Mouse (Mus musculus): ENCODE results near the gene Tmcc1.
"Not testable (repeated sequence)": the region's sequence is repeated elsewhere in the genome, so short reads cannot be mapped to it uniquely, and the experiment has no call there.

Tmcc1 gene

GRCm38 (mm10) chr6:116193394-116194393 is at the start of gene Tmcc1:
TSS of gene Tmcc1 (minus strand) at chr6:116193486.
- peak; percentile 98 for DNase-seq (ENCODE audit: low read depth, low spot score)

DNA sequence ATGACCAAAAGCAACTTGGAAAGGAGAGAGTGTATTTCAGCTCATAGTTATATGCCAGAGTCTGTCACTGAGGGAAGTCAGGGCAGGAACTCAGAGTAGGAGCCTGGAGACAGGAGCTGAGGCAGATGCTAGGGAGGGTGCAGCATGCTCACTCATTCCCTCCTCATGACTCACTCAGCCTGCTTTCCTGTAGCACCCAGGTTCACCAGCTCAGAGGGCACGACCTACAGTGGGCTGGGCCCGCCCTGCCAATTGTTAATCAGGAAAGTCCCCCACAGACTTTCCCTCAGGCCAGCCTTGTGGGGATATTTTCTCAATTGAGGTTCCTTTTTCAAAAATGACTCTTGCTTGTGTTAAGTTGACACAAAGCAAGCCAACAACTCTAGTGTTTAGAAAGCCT is 47.1 kb upstream of the Tmcc1 start:
- DNase-seq (ENCODE audit: low read depth, low spot score): no peak

- DNase-seq (ENCODE audit: low read depth, low spot score): peak; percentile 42
Observed at GRCm38 (mm10) chr6:116238083-116238482, 44.8 kb upstream of the Tmcc1 start.

- peak; percentile 39 for DNase-seq (ENCODE audit: low read depth, low spot score)
Observed at GRCm38 (mm10) chr6:116235336-116235735, 42.0 kb upstream of the Tmcc1 start.

GRCm38 (mm10) chr6:116234821-116235220 is 41.5 kb upstream of the Tmcc1 start:
- not testable (repeated sequence) for DNase-seq (ENCODE audit: low read depth, low spot score)

DNA sequence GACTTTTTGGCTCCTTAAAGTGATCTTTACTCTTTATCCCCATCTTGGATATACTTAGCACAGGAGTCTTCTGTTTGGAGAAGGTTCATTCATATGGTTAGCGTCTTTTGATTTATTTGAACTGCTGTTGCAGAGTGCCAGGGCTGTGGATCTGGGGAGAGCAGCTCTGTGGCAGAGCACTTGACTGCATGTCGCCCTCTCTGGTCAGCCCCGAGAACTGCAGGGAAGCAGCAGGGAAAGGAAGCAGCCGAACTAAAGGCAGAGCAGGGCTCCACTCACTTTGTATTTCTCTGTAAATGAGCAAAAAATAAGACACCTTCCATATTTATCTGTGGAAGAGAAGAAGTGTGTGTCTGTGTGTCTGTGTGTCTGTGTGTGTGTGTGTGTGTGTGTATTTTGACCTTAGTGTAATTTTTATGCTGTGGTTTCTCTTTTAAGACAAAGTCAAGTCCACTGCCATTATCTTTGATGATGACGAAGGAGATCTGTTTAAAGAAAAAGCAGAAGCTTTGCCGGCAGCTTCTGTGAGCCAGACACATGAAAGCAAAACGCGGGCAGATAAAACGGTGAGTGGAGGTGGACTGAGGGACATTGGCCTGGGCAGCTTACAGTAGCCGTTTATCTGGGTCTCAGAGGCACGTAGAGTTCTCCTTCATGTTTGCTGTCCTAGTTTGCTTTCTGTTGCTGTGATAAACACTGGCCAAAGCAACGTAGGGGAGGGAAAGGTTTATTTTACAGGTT is 35.7 kb upstream of the Tmcc1 start:
- peak; percentile 87 for DNase-seq (ENCODE audit: low read depth, low spot score)

DNA sequence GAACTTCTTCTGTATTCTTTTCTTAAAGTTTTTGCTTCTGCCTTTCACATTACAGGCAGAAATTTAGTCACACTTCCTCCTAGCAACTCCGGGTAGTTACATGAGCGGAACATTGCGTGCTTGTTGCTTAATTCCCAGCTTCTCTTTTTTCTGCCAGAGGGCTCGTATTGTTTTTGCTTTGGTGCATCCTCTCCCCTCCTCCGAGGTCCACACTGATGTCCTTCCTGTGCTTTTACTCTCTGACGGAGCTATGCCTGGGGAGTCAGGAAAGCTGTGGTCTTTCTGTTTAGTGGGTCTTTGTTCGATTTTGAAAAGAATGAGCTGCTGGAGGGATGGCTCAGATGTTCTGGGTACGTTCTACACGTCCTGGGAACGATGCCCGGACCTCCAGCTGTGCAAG is 34.5 kb upstream of the Tmcc1 start:
- peak; percentile 32 for DNase-seq (ENCODE audit: low read depth, low spot score)

- peak; percentile 97 for DNase-seq (ENCODE audit: low read depth, low spot score)
Observed at GRCm38 (mm10) chr6:116207729-116208534, 14.6 kb upstream of the Tmcc1 start, which contains the start of gene Washc2. TSS of gene Washc2 (plus strand) at chr6:116208038.

DNA sequence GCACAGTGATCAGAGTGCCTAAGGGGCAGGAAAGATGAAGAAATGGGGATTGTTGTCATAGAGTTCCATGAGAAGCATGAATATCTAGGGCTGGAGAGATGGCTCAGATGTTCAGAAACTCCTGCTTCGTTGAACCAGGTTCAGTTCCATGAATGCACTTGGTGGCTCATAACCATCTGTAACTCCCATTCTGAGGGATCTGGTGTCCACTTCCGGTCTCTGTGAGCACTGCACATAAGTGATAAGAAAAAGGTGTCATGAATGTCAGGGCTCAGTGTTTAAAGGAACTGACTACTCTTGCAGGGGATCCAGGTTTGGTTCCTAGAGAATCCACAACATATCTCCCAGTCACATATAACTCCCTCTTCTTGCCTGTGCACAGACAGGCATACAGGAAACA is 6.4 kb upstream of the Tmcc1 start:
- no peak for DNase-seq (ENCODE audit: low read depth, low spot score)

DNA sequence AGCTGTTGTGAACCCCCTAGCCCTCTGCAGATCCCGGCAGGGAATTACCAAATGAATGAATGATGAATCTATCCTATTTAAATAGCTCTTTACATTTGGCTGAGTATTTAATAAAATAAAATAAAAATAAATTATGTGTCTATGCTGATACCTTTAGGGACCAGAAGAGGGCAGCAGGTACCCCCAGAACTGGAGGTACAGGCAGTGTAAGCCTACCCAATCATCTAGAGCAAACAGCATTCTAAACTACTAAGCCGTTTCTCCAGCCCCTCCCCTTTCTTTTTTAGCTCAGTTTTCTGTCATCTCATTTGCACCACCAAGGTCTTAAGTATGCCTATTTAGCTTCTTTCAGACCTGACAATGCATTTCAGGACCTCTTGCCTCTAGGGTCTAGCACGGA is 4.9 kb upstream of the Tmcc1 start:
- peak; percentile 61 for DNase-seq (ENCODE audit: low read depth, low spot score)

GRCm38 (mm10) chr6:116195811-116196210 is 2.5 kb upstream of the Tmcc1 start:
- no peak for DNase-seq (ENCODE audit: low read depth, low spot score)

DNA sequence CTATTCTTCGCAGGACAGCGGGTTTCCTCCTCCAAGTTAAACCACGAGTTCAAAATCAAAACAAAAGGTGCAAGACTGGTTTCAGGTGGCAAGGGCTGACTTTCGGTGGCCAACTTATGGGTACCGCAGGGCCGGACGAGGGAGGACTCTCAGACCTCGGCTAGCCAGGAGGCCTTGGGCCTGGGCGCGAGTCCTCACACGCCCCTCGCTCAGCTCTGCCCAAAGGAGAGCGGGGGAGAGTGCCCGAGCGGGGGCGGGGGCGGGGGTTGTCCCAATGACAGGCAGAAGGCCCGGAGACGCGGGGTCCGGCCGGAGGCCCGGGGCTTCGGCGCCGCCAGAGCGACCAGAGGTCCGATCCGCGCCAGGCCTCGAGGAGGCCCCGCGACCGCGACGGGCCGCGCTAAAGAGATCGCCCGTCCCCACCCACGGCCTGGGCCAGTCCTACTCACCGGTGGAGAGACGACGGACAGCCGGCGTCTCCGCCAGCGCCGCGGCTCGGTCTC is 426 bp downstream of the Tmcc1 start:
- no peak for DNase-seq (ENCODE audit: low read depth, low spot score)

GRCm38 (mm10) chr6:116189417-116189816 is 3.9 kb downstream of the Tmcc1 start:
- no peak for DNase-seq (ENCODE audit: low read depth, low spot score)

DNA sequence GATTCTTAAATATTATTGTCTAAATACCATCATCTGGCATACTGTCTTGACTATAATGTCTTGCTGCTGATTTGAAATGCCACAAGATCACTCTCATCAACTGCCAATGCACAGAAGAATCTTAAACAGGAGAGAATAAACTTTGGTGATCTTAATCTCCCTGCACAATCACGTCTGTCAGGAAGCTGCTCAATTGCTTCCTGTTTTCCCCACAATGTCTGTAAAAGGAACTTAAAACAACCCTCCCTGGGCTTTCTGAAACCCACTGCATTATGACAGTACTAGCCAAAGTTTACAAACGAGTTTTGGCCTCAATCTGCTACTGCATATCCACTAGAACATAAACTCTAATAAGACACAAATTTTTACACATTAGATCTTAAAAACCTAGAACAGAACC is 6.8 kb downstream of the Tmcc1 start:
- DNase-seq (ENCODE audit: low read depth, low spot score): no peak

DNA sequence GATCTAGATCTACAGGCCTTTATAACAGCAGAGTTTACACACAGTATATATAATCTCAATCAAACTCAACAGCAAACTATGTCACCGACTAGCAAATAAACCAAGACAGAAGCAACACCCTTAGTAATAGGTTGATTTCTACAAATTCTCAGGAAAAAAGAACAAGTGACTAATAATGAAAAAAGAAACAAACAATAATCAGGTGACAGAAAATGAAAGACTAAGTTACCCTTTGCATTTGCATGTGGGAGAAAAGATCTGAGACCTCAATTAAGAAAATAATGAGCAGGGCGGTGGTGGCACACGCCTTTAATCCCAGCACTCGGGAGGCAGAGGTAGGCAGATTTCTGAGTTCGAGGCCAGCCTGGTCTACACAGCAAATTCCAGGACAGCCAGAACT is 9.8 kb downstream of the Tmcc1 start:
- DNase-seq (ENCODE audit: low read depth, low spot score): no peak

GRCm38 (mm10) chr6:116180731-116181130 is 12.6 kb downstream of the Tmcc1 start:
- no peak for DNase-seq (ENCODE audit: low read depth, low spot score)

GRCm38 (mm10) chr6:116178376-116178775 is 14.9 kb downstream of the Tmcc1 start:
- no peak for DNase-seq (ENCODE audit: low read depth, low spot score)

GRCm38 (mm10) chr6:116173511-116174099 is 19.7 kb downstream of the Tmcc1 start:
- DNase-seq (ENCODE audit: low read depth, low spot score): not testable (repeated sequence)

- no peak for DNase-seq (ENCODE audit: low read depth, low spot score)
Observed at GRCm38 (mm10) chr6:116166383-116166782, 26.9 kb downstream of the Tmcc1 start.

DNA sequence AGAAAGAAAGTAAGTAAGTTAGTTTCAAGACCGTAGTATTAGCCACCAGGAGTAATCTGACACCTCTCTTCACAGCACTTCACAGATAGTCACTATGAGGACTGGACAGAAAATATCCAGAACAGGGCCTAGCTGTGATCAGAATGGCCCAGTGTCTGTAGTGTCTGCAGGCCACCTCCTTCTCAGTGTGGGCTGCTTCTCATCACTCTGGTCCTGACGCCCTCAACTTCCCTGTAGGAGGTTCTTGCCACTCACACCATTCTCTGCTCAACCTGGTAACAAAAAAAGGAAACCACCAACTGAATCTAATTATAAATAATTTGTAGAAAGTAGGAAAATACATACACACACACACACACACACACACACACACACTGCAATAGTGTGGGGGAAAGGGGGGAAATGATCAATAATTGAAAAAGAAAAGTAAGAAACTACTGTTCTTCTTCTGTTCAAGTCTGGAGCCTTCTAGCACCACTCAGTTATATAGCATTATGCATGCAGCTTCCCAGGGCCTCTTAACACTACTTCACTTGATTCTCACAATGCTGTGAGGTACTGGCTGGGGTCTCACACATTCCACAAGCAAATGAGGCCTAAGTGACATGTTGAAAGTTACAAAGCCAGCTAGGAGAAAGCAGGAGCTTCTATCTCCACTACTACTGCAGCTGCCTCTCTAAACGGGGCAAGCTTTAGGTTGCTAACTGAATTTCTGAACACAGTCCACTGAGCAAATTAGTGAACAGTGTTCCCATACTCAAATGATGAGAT is 38.2 kb downstream of the Tmcc1 start:
- no peak for DNase-seq (ENCODE audit: low read depth, low spot score)
